Mouse (Mus musculus) liver, postnatal 0 days (tissue): ENCODE measurements at regions not wholly inside any gene's neighbourhood (a gene's known extent, or its start where the extent isn't known, plus 50 kb on each side); places are given as distances from the start of the nearest gene placed in this dataset.

Experiments
- CTCF ChIP-seq: sonication (generic); IDR thresholded peaks from 2 replicates; pipeline ENCODE4 v1.5.1; 2016; ENCODE audit warnings: antibody characterized with exemption, low read depth
- EP300 ChIP-seq: IDR thresholded peaks from 2 replicates; pipeline ENCODE4 v1.6.1; 2016; ENCODE audit warnings: antibody characterized with exemption, low read depth, mild to moderate bottlenecking

GRCm38 (mm10) chr4:7527718-7528117, 711.1 kb downstream of the Car8 start:
- TF ChIP-seq EP300: no peak
- TF ChIP-seq CTCF: no peak
